Mouse (Mus musculus): Measurements from ENCODE around the gene Zmat1. TPM values are rescaled to one million over a fixed set of nuclear protein-coding genes. Genes with fewer than 3 reads are reported as not detected.
A peak's percentile ranks its signal among the peaks of the same experiment; 100 is the strongest.
"Not testable (repeated sequence)": the region's sequence is repeated elsewhere in the genome, so short reads cannot be mapped to it uniquely, and the experiment has no call there.

Gene Zmat1
- 3.2 and 3.3 TPM in 2 replicates for polyA plus RNA-seq (2014; fragmentation: Nextera tagmentation; extraction: Ambion mirVana)

GRCm38 (mm10) chrX:135008720-135009470 lies at the start of gene Zmat1:
Zmat1 (minus strand) TSS chrX:135009209.
- Histone ChIP-seq H3K9me3 (ENCODE audit: control insufficient read depth, low read length) (no peaks in the 10 kb centered on the region), H3K4me1 (replicated peaks; ENCODE audit: control insufficient read depth, insufficient read depth, low read length) (no peaks in the 10 kb centered on the region), H3K4me2 (peak within 1 kb of the TSS; percentile 58), H3K4me3 (ENCODE audit: low read depth, low read length) (peak within 1 kb of the TSS; percentile 68), H3K27ac (ENCODE audit: low read depth, low read length) (peak within 1 kb of the TSS; percentile 87), H3K9ac (ENCODE audit: low read depth, low read length) (peak within 1 kb of the TSS; percentile 76), H3K27me3 (replicated peaks; ENCODE audit: control insufficient read depth, insufficient read depth, low read length) (peaks cover 3% of the 10 kb centered on the region), H3K36me3 (ENCODE audit: control insufficient read depth, insufficient read depth, low read length) (no peaks in the 10 kb centered on the region)
- DNase-seq (ENCODE audit: low spot score) = peak; percentile 74
- 20% methylated on average over 48 of the region's 65 CpGs for WGBS
- peak; percentile 100 for ATAC-seq (replicated peaks; ENCODE audit: low FRiP score)

GRCm38 (mm10) chrX:135053939-135054338 lies 44.9 kb upstream of the Zmat1 start:
- not testable (repeated sequence) for H3K4me3 ChIP-seq (ENCODE audit: low read depth, low read length); DNase-seq (ENCODE audit: low spot score); H3K27ac ChIP-seq (ENCODE audit: low read depth, low read length); H3K4me2 ChIP-seq; H3K9ac ChIP-seq (ENCODE audit: low read depth, low read length); H3K4me1 ChIP-seq (replicated peaks; ENCODE audit: control insufficient read depth, insufficient read depth, low read length); ATAC-seq (replicated peaks; ENCODE audit: low FRiP score); H3K27me3 ChIP-seq (replicated peaks; ENCODE audit: control insufficient read depth, insufficient read depth, low read length); H3K9me3 ChIP-seq (ENCODE audit: control insufficient read depth, low read length); H3K36me3 ChIP-seq (ENCODE audit: control insufficient read depth, insufficient read depth, low read length)
- 58% methylated on average over 1 of the region's 1 CpGs for WGBS

GRCm38 (mm10) chrX:135035962-135036375 lies 27.0 kb upstream of the Zmat1 start:
- 27% methylated on average over 24 of the region's 24 CpGs for WGBS
- Histone ChIP-seq H3K27me3 (replicated peaks; ENCODE audit: control insufficient read depth, insufficient read depth, low read length) (peaks cover 10% of the 10 kb centered on the region), H3K27ac (ENCODE audit: low read depth, low read length) (no peak overlapping the region), H3K4me1 (replicated peaks; ENCODE audit: control insufficient read depth, insufficient read depth, low read length) (no peaks in the 10 kb centered on the region), H3K4me2 (peak overlapping the region; percentile 55), H3K36me3 (ENCODE audit: control insufficient read depth, insufficient read depth, low read length) (no peaks in the 10 kb centered on the region), H3K9ac (ENCODE audit: low read depth, low read length) (no peak overlapping the region), H3K9me3 (ENCODE audit: control insufficient read depth, low read length) (no peaks in the 10 kb centered on the region), H3K4me3 (ENCODE audit: low read depth, low read length) (peak overlapping the region; percentile 21; the same call in 1 of the 2 replicates)
- ATAC-seq (replicated peaks; ENCODE audit: low FRiP score) = no peak
- no peak for DNase-seq (ENCODE audit: low spot score)

GRCm38 (mm10) chrX:135025135-135025534 lies 16.1 kb upstream of the Zmat1 start:
- no peak overlapping the region for H3K4me2 ChIP-seq
- H3K27ac ChIP-seq (ENCODE audit: low read depth, low read length) = no peak overlapping the region
- ATAC-seq (replicated peaks; ENCODE audit: low FRiP score) = no peak
- peaks cover 3% of the 10 kb centered on the region for H3K27me3 ChIP-seq (replicated peaks; ENCODE audit: control insufficient read depth, insufficient read depth, low read length)
- H3K4me1 ChIP-seq (replicated peaks; ENCODE audit: control insufficient read depth, insufficient read depth, low read length) = no peaks in the 10 kb centered on the region
- no peak for DNase-seq (ENCODE audit: low spot score)
- no peaks in the 10 kb centered on the region for H3K9me3 ChIP-seq (ENCODE audit: control insufficient read depth, low read length)
- WGBS = 71% methylated on average over 9 of the region's 9 CpGs
- no peaks in the 10 kb centered on the region for H3K36me3 ChIP-seq (ENCODE audit: control insufficient read depth, insufficient read depth, low read length)
- H3K4me3 ChIP-seq (ENCODE audit: low read depth, low read length) = no peak overlapping the region
- H3K9ac ChIP-seq (ENCODE audit: low read depth, low read length) = no peak overlapping the region

- ATAC-seq (replicated peaks; ENCODE audit: low FRiP score) = no peak
Measured at GRCm38 (mm10) chrX:135011381-135011780, 2.4 kb upstream of the Zmat1 start.

GRCm38 (mm10) chrX:135009471-135009815 lies 434 bp upstream of the Zmat1 start:
- Histone ChIP-seq H3K36me3 (ENCODE audit: control insufficient read depth, insufficient read depth, low read length) (no peaks in the 10 kb centered on the region), H3K9me3 (ENCODE audit: control insufficient read depth, low read length) (no peaks in the 10 kb centered on the region), H3K4me1 (replicated peaks; ENCODE audit: control insufficient read depth, insufficient read depth, low read length) (no peaks in the 10 kb centered on the region), H3K4me3 (ENCODE audit: low read depth, low read length) (peak overlapping the region; percentile 68), H3K9ac (ENCODE audit: low read depth, low read length) (0 out of 2 replicates have a peak overlapping the region, but pooled peaks have one; percentile 37), H3K27ac (ENCODE audit: low read depth, low read length) (no peak overlapping the region), H3K27me3 (replicated peaks; ENCODE audit: control insufficient read depth, insufficient read depth, low read length) (peaks cover 3% of the 10 kb centered on the region), H3K4me2 (peak overlapping the region; percentile 58)
- peak; percentile 24 for ATAC-seq (replicated peaks; ENCODE audit: low FRiP score)
- no peak for DNase-seq (ENCODE audit: low spot score)
- 34% methylated on average over 6 of the region's 6 CpGs for WGBS

More at GRCm38 (mm10) chrX:135011381-135011780, 2.4 kb upstream of the Zmat1 start:
- Histone ChIP-seq H3K4me3 (ENCODE audit: low read depth, low read length) (no peak overlapping the region), H3K4me1 (replicated peaks; ENCODE audit: control insufficient read depth, insufficient read depth, low read length) (no peaks in the 10 kb centered on the region), H3K27ac (ENCODE audit: low read depth, low read length) (no peak overlapping the region), H3K9ac (ENCODE audit: low read depth, low read length) (no peak overlapping the region), H3K4me2 (no peak overlapping the region), H3K9me3 (ENCODE audit: control insufficient read depth, low read length) (no peaks in the 10 kb centered on the region), H3K27me3 (replicated peaks; ENCODE audit: control insufficient read depth, insufficient read depth, low read length) (peaks cover 3% of the 10 kb centered on the region), H3K36me3 (ENCODE audit: control insufficient read depth, insufficient read depth, low read length) (no peaks in the 10 kb centered on the region)
- 64% methylated on average over 3 of the region's 3 CpGs for WGBS
- no peak for DNase-seq (ENCODE audit: low spot score)

- H3K27ac ChIP-seq (ENCODE audit: low read depth, low read length) = no peak overlapping the region
- H3K27me3 ChIP-seq (replicated peaks; ENCODE audit: control insufficient read depth, insufficient read depth, low read length) = peaks cover 3% of the 10 kb centered on the region
- WGBS = 35% methylated on average over 5 of the region's 5 CpGs
- H3K9me3 ChIP-seq (ENCODE audit: control insufficient read depth, low read length) = no peaks in the 10 kb centered on the region
- H3K4me1 ChIP-seq (replicated peaks; ENCODE audit: control insufficient read depth, insufficient read depth, low read length) = no peaks in the 10 kb centered on the region
- peak overlapping the region; percentile 57 for H3K4me2 ChIP-seq
- H3K4me3 ChIP-seq (ENCODE audit: low read depth, low read length) = peak overlapping the region; percentile 68
- peak overlapping the region; percentile 76; the same call in 1 of the 2 replicates for H3K9ac ChIP-seq (ENCODE audit: low read depth, low read length)
- ATAC-seq (replicated peaks; ENCODE audit: low FRiP score) = no peak
- H3K36me3 ChIP-seq (ENCODE audit: control insufficient read depth, insufficient read depth, low read length) = no peaks in the 10 kb centered on the region
- DNase-seq (ENCODE audit: low spot score) = no peak
Measured at GRCm38 (mm10) chrX:135008021-135008420, 988 bp downstream of the Zmat1 start.

GRCm38 (mm10) chrX:134964546-134964945 lies 44.5 kb downstream of the Zmat1 start, which contains the start of gene Nxf2:
Nxf2 (minus strand) TSS chrX:134964754.
- Histone ChIP-seq H3K4me1 (replicated peaks; ENCODE audit: control insufficient read depth, insufficient read depth, low read length) (no peaks in the 10 kb centered on the region), H3K36me3 (ENCODE audit: control insufficient read depth, insufficient read depth, low read length) (no peaks in the 10 kb centered on the region), H3K9ac (ENCODE audit: low read depth, low read length) (no peak within 1 kb of the TSS), H3K27ac (ENCODE audit: low read depth, low read length) (no peak within 1 kb of the TSS), H3K4me3 (ENCODE audit: low read depth, low read length) (peak within 1 kb of the TSS; percentile 36), H3K27me3 (replicated peaks; ENCODE audit: control insufficient read depth, insufficient read depth, low read length) (no peaks in the 10 kb centered on the region; the same call in 1 of the 2 replicates), H3K9me3 (ENCODE audit: control insufficient read depth, low read length) (no peaks in the 10 kb centered on the region), H3K4me2 (peak within 1 kb of the TSS; percentile 55)
- WGBS = 85% methylated on average over 19 of the region's 19 CpGs
- ATAC-seq (replicated peaks; ENCODE audit: low FRiP score) = no peak
- no peak for DNase-seq (ENCODE audit: low spot score)

All from liver, embryonic 11.5 days (tissue).